Mouse (Mus musculus) heart, adult 2 months (tissue): ENCODE data around the gene Pyroxd2.

Experiments
- EP300 ChIP-seq: fragments of 200-500 bp; IDR thresholded peaks from 2 replicates; pipeline ENCODE4 v1.6.1; 2011; ENCODE audit warnings: low read depth, low read length, control low read depth; ENCODE audit not compliant: insufficient read depth
- POLR2A ChIP-seq: fragments of 200-500 bp; IDR thresholded peaks from 2 replicates; pipeline ENCODE4 v1.6.1; 2011; ENCODE audit warnings: mild to moderate bottlenecking, low read depth, low read length, control low read depth; ENCODE audit not compliant: insufficient read depth

GRCm38 (mm10) chr19:42726766-42727165 lies 25.8 kb downstream of the Pyroxd2 start:
- TF ChIP-seq EP300 (no peak), POLR2A (no peak)
